Mouse (Mus musculus): ENCODE measurements around the gene Hoxa3. TPM values are rescaled to one million over a fixed set of nuclear protein-coding genes. Genes with fewer than 3 reads are reported as not detected.
A peak's percentile ranks its signal among the peaks of the same experiment; 100 is the strongest.

The Hoxa3 gene
- polyA plus RNA-seq, 1 experiment from 2014 or later = 13.7 TPM

GRCm38 (mm10) chr6:52189909-52190308, 23.2 kb downstream of the Hoxa3 start:
- Histone ChIP-seq H3K27me3 (peaks cover 98% of the 10 kb centered on the region), H3K36me3 (no peaks in the 10 kb centered on the region), H3K27ac (peak overlapping the region; percentile 97), H3K4me2 (replicated peaks) (peak overlapping the region; percentile 66), H3K4me1 (peaks cover 13% of the 10 kb centered on the region), H3K4me3 (peak overlapping the region; percentile 52), H3K9me3 (replicated peaks) (no peaks in the 10 kb centered on the region), H3K9ac (peak overlapping the region; percentile 85)
- WGBS = 4% methylated on average over 8 of the region's 8 CpGs
- no peak for ATAC-seq (ENCODE audit: low FRiP score)

GRCm38 (mm10) chr6:52189172-52189591, 24.0 kb downstream of the Hoxa3 start:
- peak overlapping the region; percentile 97 for H3K27ac ChIP-seq
- WGBS = 9% methylated on average over 5 of the region's 5 CpGs
- ATAC-seq (ENCODE audit: low FRiP score) = no peak
- H3K9ac ChIP-seq = peak overlapping the region; percentile 53
- H3K4me3 ChIP-seq = peak overlapping the region; percentile 52
- peaks cover 19% of the 10 kb centered on the region for H3K4me1 ChIP-seq
- peaks cover 98% of the 10 kb centered on the region for H3K27me3 ChIP-seq
- peak overlapping the region; percentile 66 for H3K4me2 ChIP-seq (replicated peaks)
- H3K36me3 ChIP-seq = no peaks in the 10 kb centered on the region
- H3K9me3 ChIP-seq (replicated peaks) = no peaks in the 10 kb centered on the region

- peaks cover 21% of the 10 kb centered on the region; the same call in 1 of the 2 replicates for H3K4me1 ChIP-seq
- 15% methylated on average over 1 of the region's 1 CpGs for WGBS
- H3K4me3 ChIP-seq = no peak overlapping the region
- peak overlapping the region; percentile 66; the same call in 1 of the 2 replicates for H3K4me2 ChIP-seq (replicated peaks)
- peaks cover 99% of the 10 kb centered on the region for H3K27me3 ChIP-seq
- H3K36me3 ChIP-seq = no peaks in the 10 kb centered on the region
- ATAC-seq (ENCODE audit: low FRiP score) = no peak
- H3K9me3 ChIP-seq (replicated peaks) = no peaks in the 10 kb centered on the region
- peak overlapping the region; percentile 87; the same call in 1 of the 2 replicates for H3K27ac ChIP-seq
- H3K9ac ChIP-seq = no peak overlapping the region
These were observed 26.6 kb downstream of the Hoxa3 start for GRCm38 (mm10) chr6:52186500-52186899.

- Histone ChIP-seq H3K9ac (0 out of 2 replicates have a peak overlapping the region, but pooled peaks have one; percentile 14), H3K36me3 (no peaks in the 10 kb centered on the region)
These were observed 27.3 kb downstream of the Hoxa3 start for GRCm38 (mm10) chr6:52185834-52186233.

GRCm38 (mm10) chr6:52185222-52185621, 27.9 kb downstream of the Hoxa3 start:
- H3K4me1 ChIP-seq = peaks cover 17% of the 10 kb centered on the region; the same call in 1 of the 2 replicates

More at GRCm38 (mm10) chr6:52185834-52186233, 27.3 kb downstream of the Hoxa3 start:
- Histone ChIP-seq H3K4me2 (replicated peaks) (peak overlapping the region; percentile 88), H3K27me3 (peaks cover 99% of the 10 kb centered on the region), H3K27ac (peak overlapping the region; percentile 87), H3K4me3 (no peak overlapping the region), H3K4me1 (peaks cover 17% of the 10 kb centered on the region; the same call in 1 of the 2 replicates), H3K9me3 (replicated peaks) (no peaks in the 10 kb centered on the region)
- no peak for ATAC-seq (ENCODE audit: low FRiP score)
- WGBS = 22% methylated on average over 3 of the region's 3 CpGs

GRCm38 (mm10) chr6:52184668-52185067, 28.5 kb downstream of the Hoxa3 start:
- Histone ChIP-seq H3K27ac (peak overlapping the region; percentile 87), H3K4me3 (peak overlapping the region; percentile 12; the same call in 1 of the 2 replicates)

More at GRCm38 (mm10) chr6:52185222-52185621, 27.9 kb downstream of the Hoxa3 start:
- peak overlapping the region; percentile 87 for H3K27ac ChIP-seq
- H3K9ac ChIP-seq = no peak overlapping the region
- 0 out of 2 replicates have a peak overlapping the region, but pooled peaks have one; percentile 4 for H3K4me3 ChIP-seq
- H3K36me3 ChIP-seq = no peaks in the 10 kb centered on the region
- no peak for ATAC-seq (ENCODE audit: low FRiP score)
- H3K27me3 ChIP-seq = peaks cover 99% of the 10 kb centered on the region
- peak overlapping the region; percentile 88 for H3K4me2 ChIP-seq (replicated peaks)
- no peaks in the 10 kb centered on the region for H3K9me3 ChIP-seq (replicated peaks)
- WGBS = 1% methylated on average over 19 of the region's 19 CpGs

GRCm38 (mm10) chr6:52183311-52184080, 29.6 kb downstream of the Hoxa3 start:
- Histone ChIP-seq H3K27me3 (peaks cover 99% of the 10 kb centered on the region), H3K9ac (peak overlapping the region; percentile 51), H3K36me3 (no peaks in the 10 kb centered on the region), H3K4me3 (peak overlapping the region; percentile 16), H3K4me1 (peaks cover 17% of the 10 kb centered on the region; the same call in 1 of the 2 replicates), H3K9me3 (replicated peaks) (no peaks in the 10 kb centered on the region), H3K27ac (peak overlapping the region; percentile 87), H3K4me2 (replicated peaks) (peak overlapping the region; percentile 88)
- WGBS = 6% methylated on average over 10 of the region's 10 CpGs
- ATAC-seq (ENCODE audit: low FRiP score) = no peak

More at GRCm38 (mm10) chr6:52184668-52185067, 28.5 kb downstream of the Hoxa3 start:
- Histone ChIP-seq H3K36me3 (no peaks in the 10 kb centered on the region), H3K9ac (peak overlapping the region; percentile 47), H3K27me3 (peaks cover 99% of the 10 kb centered on the region), H3K4me1 (peaks cover 17% of the 10 kb centered on the region; the same call in 1 of the 2 replicates), H3K9me3 (replicated peaks) (no peaks in the 10 kb centered on the region), H3K4me2 (replicated peaks) (peak overlapping the region; percentile 88)
- WGBS = 3% methylated on average over 6 of the region's 6 CpGs
- no peak for ATAC-seq (ENCODE audit: low FRiP score)

GRCm38 (mm10) chr6:52182793-52183192, 30.3 kb downstream of the Hoxa3 start:
- Histone ChIP-seq H3K27ac (peak overlapping the region; percentile 87), H3K36me3 (no peaks in the 10 kb centered on the region), H3K27me3 (peaks cover 99% of the 10 kb centered on the region), H3K4me2 (replicated peaks) (peak overlapping the region; percentile 88), H3K9me3 (replicated peaks) (no peaks in the 10 kb centered on the region), H3K4me1 (peaks cover 17% of the 10 kb centered on the region; the same call in 1 of the 2 replicates), H3K4me3 (0 out of 2 replicates have a peak overlapping the region, but pooled peaks have one; percentile 16), H3K9ac (peak overlapping the region; percentile 51)
- no peak for ATAC-seq (ENCODE audit: low FRiP score)
- 18% methylated on average over 1 of the region's 1 CpGs for whole genome bisulfite sequencing

- Histone ChIP-seq H3K9ac (no peak overlapping the region), H3K4me3 (no peak overlapping the region; the same call in 1 of the 2 replicates)
These were observed 31.1 kb downstream of the Hoxa3 start for GRCm38 (mm10) chr6:52182030-52182429.

GRCm38 (mm10) chr6:52180726-52181125, 32.4 kb downstream of the Hoxa3 start:
- peak overlapping the region; percentile 55 for H3K4me3 ChIP-seq
- WGBS = 13% methylated on average over 3 of the region's 3 CpGs

More at GRCm38 (mm10) chr6:52182030-52182429, 31.1 kb downstream of the Hoxa3 start:
- peaks cover 17% of the 10 kb centered on the region; the same call in 1 of the 2 replicates for H3K4me1 ChIP-seq
- 24% methylated on average over 2 of the region's 2 CpGs for whole genome bisulfite sequencing
- no peaks in the 10 kb centered on the region for H3K36me3 ChIP-seq
- ATAC-seq (ENCODE audit: low FRiP score) = no peak
- peaks cover 99% of the 10 kb centered on the region for H3K27me3 ChIP-seq
- H3K27ac ChIP-seq = peak overlapping the region; percentile 98; the same call in 1 of the 2 replicates
- peak overlapping the region; percentile 88 for H3K4me2 ChIP-seq (replicated peaks)
- no peaks in the 10 kb centered on the region for H3K9me3 ChIP-seq (replicated peaks)

GRCm38 (mm10) chr6:52180213-52180710, 32.9 kb downstream of the Hoxa3 start:
- WGBS = 3% methylated on average over 11 of the region's 11 CpGs
- peak overlapping the region; percentile 55 for H3K4me3 ChIP-seq
- no peaks in the 10 kb centered on the region for H3K36me3 ChIP-seq
- H3K27ac ChIP-seq = peak overlapping the region; percentile 98
- H3K9me3 ChIP-seq (replicated peaks) = no peaks in the 10 kb centered on the region
- ATAC-seq (ENCODE audit: low FRiP score) = no peak
- H3K4me2 ChIP-seq (replicated peaks) = peak overlapping the region; percentile 88
- peaks cover 98% of the 10 kb centered on the region for H3K27me3 ChIP-seq
- peaks cover 13% of the 10 kb centered on the region; the same call in 1 of the 2 replicates for H3K4me1 ChIP-seq
- peak overlapping the region; percentile 89 for H3K9ac ChIP-seq

More at GRCm38 (mm10) chr6:52180726-52181125, 32.4 kb downstream of the Hoxa3 start:
- H3K27ac ChIP-seq = peak overlapping the region; percentile 98
- no peaks in the 10 kb centered on the region for H3K36me3 ChIP-seq
- H3K9ac ChIP-seq = peak overlapping the region; percentile 89
- peak overlapping the region; percentile 88 for H3K4me2 ChIP-seq (replicated peaks)
- peaks cover 14% of the 10 kb centered on the region; the same call in 1 of the 2 replicates for H3K4me1 ChIP-seq
- H3K9me3 ChIP-seq (replicated peaks) = no peaks in the 10 kb centered on the region
- ATAC-seq (ENCODE audit: low FRiP score) = no peak
- peaks cover 98% of the 10 kb centered on the region for H3K27me3 ChIP-seq

GRCm38 (mm10) chr6:52179690-52180089, 33.4 kb downstream of the Hoxa3 start:
- H3K9me3 ChIP-seq (replicated peaks) = no peaks in the 10 kb centered on the region
- WGBS = under 1% methylated on average over 10 of the region's 10 CpGs
- peaks cover 12% of the 10 kb centered on the region; the same call in 1 of the 2 replicates for H3K4me1 ChIP-seq
- no peak for ATAC-seq (ENCODE audit: low FRiP score)
- H3K27me3 ChIP-seq = peaks cover 99% of the 10 kb centered on the region
- peak overlapping the region; percentile 89 for H3K9ac ChIP-seq
- H3K4me2 ChIP-seq (replicated peaks) = peak overlapping the region; percentile 88
- peak overlapping the region; percentile 55 for H3K4me3 ChIP-seq
- peak overlapping the region; percentile 98 for H3K27ac ChIP-seq
- no peaks in the 10 kb centered on the region for H3K36me3 ChIP-seq

All from hindbrain, embryonic 12.5 days (tissue).